Mouse (Mus musculus) ES-E14 (cell line): Measurements from ENCODE around the gene Fer. TPM values are rescaled to one million over a fixed set of nuclear protein-coding genes. Genes with fewer than 3 reads are reported as not detected.

Experiments
- DNase-seq: peaks from one replicate; pipeline ENCODE4 v3.0.0-alpha.2; 2013; ENCODE audit warnings: low read depth, low spot score
- H3K27ac ChIP-seq: 2 replicates; pipeline ENCODE4 v1.5.1; 2012; ENCODE audit warnings: low read depth, mild to moderate bottlenecking, low read length, moderate library complexity, mixed read lengths; ENCODE audit not compliant: poor library complexity, insufficient read depth, severe bottlenecking
- H3K36me3 ChIP-seq: 2 replicates; pipeline ENCODE4 v1.6.1; 2012; ENCODE audit warnings: mild to moderate bottlenecking, low read length, moderate library complexity, mixed read lengths; ENCODE audit not compliant: control insufficient read depth, poor library complexity, insufficient read depth, severe bottlenecking
- H3K4me1 ChIP-seq, 2 experiments: fragments of 150-350 bp in 1 of 2; sonication (generic) in 1 of 2; 2 replicates each; pipeline ENCODE4 v1.6.1; 2012; ENCODE audit warnings: low read length in 2 of 2, mild to moderate bottlenecking in 1 of 2, mixed read lengths in 1 of 2; ENCODE audit not compliant: control insufficient read depth in 2 of 2, insufficient read depth in 2 of 2, poor library complexity in 1 of 2
- H3K4me3 ChIP-seq, 2 experiments: fragments of 150-350 bp in 1 of 2; sonication (generic) in 1 of 2; 2 replicates each; pipeline ENCODE4 v1.5.1; 2012; ENCODE audit warnings: low read length in 2 of 2, low read depth in 1 of 2, mild to moderate bottlenecking in 1 of 2, mixed read lengths in 1 of 2; ENCODE audit not compliant: insufficient read depth in 1 of 2, poor library complexity in 1 of 2, severe bottlenecking in 1 of 2
- H3K9ac ChIP-seq: 2 replicates; pipeline ENCODE4 v1.6.1; 2012; ENCODE audit warnings: low read depth, mild to moderate bottlenecking, low read length, mixed read lengths; ENCODE audit not compliant: poor library complexity, insufficient read depth, severe bottlenecking
- H3K9me3 ChIP-seq: fragments of 150-350 bp; sonication (generic); 2 replicates; pipeline ENCODE4 v1.6.1; 2012; ENCODE audit warnings: low read depth, mild to moderate bottlenecking, low read length; ENCODE audit not compliant: control insufficient read depth, insufficient read depth
- CHD2 ChIP-seq: IDR thresholded peaks from 2 replicates; pipeline ENCODE4 v1.6.1; 2014; ENCODE audit warnings: mild to moderate bottlenecking, low read depth, low read length, inconsistent platforms
- HCFC1 ChIP-seq: IDR thresholded peaks from 2 replicates; pipeline ENCODE4 v1.6.1; 2012; ENCODE audit warnings: low read length, inconsistent platforms, borderline replicate concordance; ENCODE audit not compliant: insufficient read depth
- MAFK ChIP-seq: IDR thresholded peaks from 2 replicates; pipeline ENCODE4 v1.6.1; 2014; ENCODE audit warnings: mild to moderate bottlenecking, low read depth, low read length, inconsistent platforms; ENCODE audit not compliant: insufficient read depth
- ZC3H11A ChIP-seq: IDR thresholded peaks from 2 replicates; pipeline ENCODE4 v1.6.1; 2012; ENCODE audit warnings: low read depth, mild to moderate bottlenecking, inconsistent platforms, low read length, borderline replicate concordance
- ZNF384 ChIP-seq: IDR thresholded peaks from 2 replicates; pipeline ENCODE4 v1.6.1; 2012; ENCODE audit warnings: low read depth, low read length, inconsistent platforms
- in situ Hi-C, 2 experiments: fragments of 600-800 bp; cut with MboI; formaldehyde crosslinking; loops; one replicate each; pipeline ENCODE4 v1.15.1; 2025; ENCODE audit warnings: low sequenced_read_pairs in 2 of 2, inconsistent platforms in 1 of 2; ENCODE audit not compliant: unreplicated experiment in 2 of 2
- total RNA-seq: library from RNA; depleted of rRNA; stranded (reverse); fragments of 300-350 nt; gene quantifications from 2 replicates; pipeline ENCODE4 v1.2.3, GENCODE M21; 2012

Gene Fer
- total RNA-seq, 1 experiment: 14.2 TPM

DNA sequence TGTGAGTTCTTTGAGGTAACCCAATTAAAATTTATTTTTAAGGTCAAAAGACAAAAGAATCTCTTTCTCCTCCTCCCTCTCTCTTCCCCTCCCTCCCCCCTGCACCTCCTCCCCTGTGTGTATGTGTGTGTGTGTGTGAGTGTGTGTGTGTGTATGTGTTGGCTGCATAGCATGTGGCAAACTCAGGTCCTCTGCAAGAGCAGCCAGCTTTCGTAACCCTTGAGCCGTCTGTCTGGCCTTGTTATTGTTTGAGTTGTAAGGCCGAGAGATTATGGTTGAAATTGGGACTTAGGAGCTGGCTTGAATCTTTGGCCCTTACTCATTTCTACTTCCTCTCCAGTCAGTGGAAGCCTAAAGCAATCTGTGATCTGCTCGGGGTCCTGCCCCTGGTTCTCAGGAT lies 17.1 kb downstream of the Fer start:
- no peak overlapping the region for H3K4me3 ChIP-seq
- H3K36me3 ChIP-seq: no peaks in the 10 kb centered on the region
- H3K27ac ChIP-seq: no peak overlapping the region
- H3K9me3 ChIP-seq: no peaks in the 10 kb centered on the region
- no peak for DNase-seq
- H3K4me1 ChIP-seq: no peaks in the 10 kb centered on the region
- TF ChIP-seq CHD2 (no peak), MAFK (no peak), HCFC1 (no peak)
- in situ Hi-C loops: no loop called here
- H3K9ac ChIP-seq: no peak overlapping the region

DNA sequence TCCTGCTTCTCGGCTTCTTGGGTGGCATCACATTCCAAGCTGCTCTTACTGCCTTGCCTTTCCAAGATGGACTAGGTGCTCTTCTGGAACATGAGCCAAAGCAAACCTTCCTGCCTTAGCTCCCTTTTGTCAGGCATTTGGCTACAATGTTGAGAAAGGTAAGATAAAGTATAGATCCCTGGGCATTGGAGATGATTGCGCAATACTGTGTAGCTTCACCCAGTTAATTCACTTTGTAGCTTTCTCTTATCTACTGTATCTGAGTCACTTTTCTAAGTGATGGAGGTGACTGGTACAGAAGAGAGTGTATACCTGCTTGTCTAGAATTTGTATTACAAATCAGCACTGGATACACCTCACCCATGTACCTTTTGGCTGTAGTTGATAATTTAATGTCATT lies 24.1 kb downstream of the Fer start:
- in situ Hi-C loops: no loop called here
- no peak overlapping the region for H3K4me3 ChIP-seq
- DNase-seq: no peak
- TF ChIP-seq HCFC1: no peak
- TF ChIP-seq ZC3H11A: no peak
- TF ChIP-seq MAFK: no peak
- TF ChIP-seq ZNF384: no peak
- no peak for TF ChIP-seq CHD2
- no peak overlapping the region for H3K9ac ChIP-seq
- H3K36me3 ChIP-seq: no peaks in the 10 kb centered on the region
- H3K4me1 ChIP-seq: peaks cover 0 to 2% of the 10 kb centered on the region in 2 experiments; a peak in 1 of 4 replicates
- H3K27ac ChIP-seq: no peak overlapping the region
- no peaks in the 10 kb centered on the region for H3K9me3 ChIP-seq

DNA sequence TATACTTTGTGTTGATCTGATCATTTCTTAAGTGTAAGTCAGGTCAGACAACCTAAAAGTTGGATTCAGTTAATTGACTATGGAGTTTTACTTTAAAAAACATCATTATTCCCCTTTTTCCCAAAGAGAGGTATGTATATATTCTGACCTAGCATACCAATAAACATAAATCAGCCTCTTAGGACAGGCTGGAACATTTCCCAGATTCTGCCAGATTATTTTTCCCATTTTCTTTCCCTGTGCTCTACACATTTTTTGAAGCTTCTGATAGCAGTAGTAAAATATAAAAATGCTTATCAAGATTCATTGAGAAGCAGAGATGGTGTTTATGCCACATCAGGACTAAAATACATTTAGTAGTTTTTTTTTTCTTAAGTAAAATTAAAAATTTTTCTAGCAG lies 27.7 kb downstream of the Fer start:
- Histone ChIP-seq H3K9me3 (no peaks in the 10 kb centered on the region), H3K27ac (no peak overlapping the region), H3K4me3 (no peak overlapping the region), H3K36me3 (no peaks in the 10 kb centered on the region), H3K4me1 (peaks cover 2 to 4% of the 10 kb centered on the region in 2 experiments; a peak in 2 of 4 replicates), H3K9ac (no peak overlapping the region)
- in situ Hi-C loops: no loop called here
- TF ChIP-seq ZC3H11A (no peak), HCFC1 (no peak), ZNF384 (no peak), MAFK (no peak)
- no peak for DNase-seq

DNA sequence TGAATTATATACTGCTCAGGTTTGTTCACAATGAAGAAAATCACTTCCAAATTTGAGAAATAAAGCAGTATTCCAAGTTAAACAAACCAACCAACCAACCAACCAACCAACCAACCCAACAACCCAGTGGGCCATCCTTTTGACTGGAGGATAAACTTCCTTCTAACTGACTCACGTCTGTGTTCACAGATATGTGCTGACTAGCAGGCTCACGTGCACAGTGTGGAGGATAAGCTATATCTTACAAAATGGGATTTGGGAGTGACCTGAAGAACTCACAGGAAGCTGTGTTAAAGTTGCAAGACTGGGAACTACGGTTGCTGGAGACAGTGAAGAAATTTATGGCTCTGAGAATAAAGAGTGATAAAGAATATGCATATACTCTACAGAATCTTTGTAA lies 33.0 kb downstream of the Fer start:
- in situ Hi-C loops: no loop called here
- Histone ChIP-seq H3K27ac (no peak overlapping the region), H3K4me3 (no peak overlapping the region), H3K9me3 (no peaks in the 10 kb centered on the region), H3K4me1 (peaks cover 0 to 4% of the 10 kb centered on the region in 2 experiments; a peak in 1 of 4 replicates), H3K9ac (no peak overlapping the region), H3K36me3 (no peaks in the 10 kb centered on the region)
- no peak for TF ChIP-seq CHD2
- no peak for TF ChIP-seq ZC3H11A
- TF ChIP-seq MAFK: no peak
- no peak for TF ChIP-seq ZNF384
- TF ChIP-seq HCFC1: no peak
- DNase-seq: no peak

DNA sequence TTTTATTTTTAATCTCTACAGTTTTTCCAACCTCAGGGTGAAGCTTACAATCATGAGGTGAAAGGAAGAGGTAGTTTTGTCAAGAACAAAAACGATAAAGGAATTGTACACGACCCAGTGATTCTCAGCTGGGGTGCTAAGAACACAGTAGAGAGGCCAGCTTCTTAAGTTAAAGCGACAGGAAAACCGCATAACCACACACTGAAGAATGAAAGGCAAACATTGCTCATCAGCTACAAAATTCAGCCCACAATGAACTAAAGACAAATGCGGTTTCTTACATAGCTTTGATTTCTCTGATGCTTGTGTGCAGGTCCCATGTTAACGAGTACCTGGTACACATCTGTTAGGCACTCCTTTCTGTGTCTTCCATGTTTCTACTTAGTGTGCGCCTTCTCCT lies 34.2 kb downstream of the Fer start:
- no peaks in the 10 kb centered on the region for H3K9me3 ChIP-seq
- no peaks in the 10 kb centered on the region for H3K36me3 ChIP-seq
- no peak overlapping the region for H3K4me3 ChIP-seq
- H3K27ac ChIP-seq: no peak overlapping the region
- no peak for TF ChIP-seq MAFK
- no peak for TF ChIP-seq CHD2
- no peak for TF ChIP-seq ZNF384
- no peak for TF ChIP-seq HCFC1
- TF ChIP-seq ZC3H11A: no peak
- DNase-seq: no peak
- no peak overlapping the region for H3K9ac ChIP-seq
- H3K4me1 ChIP-seq: peaks cover 0 to 4% of the 10 kb centered on the region in 2 experiments; a peak in 1 of 4 replicates
- in situ Hi-C loops: no loop called here
